Mouse (Mus musculus) CH12.LX (cell line): Measurements from ENCODE around the gene Cavin4.

Source experiments
- CTCF ChIP-seq, 2 experiments: IDR thresholded peaks in 1 of 2; conservative IDR thresholded peaks in 1 of 2; 2 replicates each; pipeline ENCODE4 v1.5.1; 2011 to 2012; ENCODE audit warnings: low read depth in 2 of 2, low read length in 2 of 2, improper control_type of control experiment in 1 of 2, inconsistent platforms in 1 of 2, mild to moderate bottlenecking in 1 of 2, moderate library complexity in 1 of 2
- ELF1 ChIP-seq: IDR thresholded peaks from 2 replicates; pipeline ENCODE4 v1.6.1; 2014; ENCODE audit warnings: low read depth, mild to moderate bottlenecking, inconsistent platforms, low read length, improper control_type of control experiment
- MXI1 ChIP-seq: IDR thresholded peaks from 2 replicates; pipeline ENCODE4 v1.6.1; 2011; ENCODE audit warnings: mild to moderate bottlenecking, low read depth, low read length, improper control_type of control experiment
- NELFE ChIP-seq: IDR thresholded peaks from 2 replicates; pipeline ENCODE4 v1.6.1; 2011; ENCODE audit warnings: low read depth, low read length, improper control_type of control experiment
- POLR2A ChIP-seq: IDR thresholded peaks from 2 replicates; pipeline ENCODE4 v1.6.1; 2011; ENCODE audit warnings: low read depth, mild to moderate bottlenecking, improper control_type of control experiment, low read length
- RAD21 ChIP-seq: IDR thresholded peaks from 2 replicates; pipeline ENCODE4 v1.6.1; 2011; ENCODE audit warnings: low read depth, mild to moderate bottlenecking, low read length, improper control_type of control experiment, moderate library complexity
- TCF12 ChIP-seq: IDR thresholded peaks from 2 replicates; pipeline ENCODE4 v1.6.1; 2014; ENCODE audit warnings: low read depth, mild to moderate bottlenecking, inconsistent platforms, low read length, improper control_type of control experiment
- UBTF ChIP-seq: IDR thresholded peaks from 2 replicates; pipeline ENCODE4 v1.6.1; 2012; ENCODE audit warnings: low read depth, mild to moderate bottlenecking, inconsistent platforms, low read length, improper control_type of control experiment, moderate library complexity
- USF1 ChIP-seq: IDR thresholded peaks from 2 replicates; pipeline ENCODE4 v1.6.1; 2014; ENCODE audit warnings: low read depth, mild to moderate bottlenecking, inconsistent platforms, low read length, improper control_type of control experiment
- ZNF384 ChIP-seq: IDR thresholded peaks from 2 replicates; pipeline ENCODE4 v1.6.1; 2012; ENCODE audit warnings: low read depth, low read length, improper control_type of control experiment, inconsistent platforms

- TF ChIP-seq MXI1, result no peak
- TF ChIP-seq UBTF, result no peak
- TF ChIP-seq RAD21, result no peak
- no peak for TF ChIP-seq TCF12
- no peak for TF ChIP-seq POLR2A
- no peak for TF ChIP-seq CTCF (conservative IDR thresholded peaks at IDR 0.05 in 1 of 2, IDR thresholded peaks at IDR 0.05 in 1 of 2; ENCODE audit: low read depth in 2 of 2, low read length in 2 of 2)
- no peak for TF ChIP-seq ELF1
- no peak for TF ChIP-seq ZNF384
- TF ChIP-seq USF1, result no peak
- no peak for TF ChIP-seq NELFE
These were observed 707 bp downstream of the Cavin4 start for GRCm38 (mm10) chr4:48664021-48664420.
